Mouse (Mus musculus) mouse trophoblast stem cell (cell line): ENCODE measurements around the gene Phospho2.
"Not testable (repeated sequence)": the region's sequence is repeated elsewhere in the genome, so short reads cannot be mapped to it uniquely, and the experiment has no call there.

ENCODE experiments used
- in situ Hi-C, 2 experiments: fragments of 300-500 bp; cut with MseI, MboI; formaldehyde crosslinking; loops; 2 replicates in 1 of 2; 3 replicates in 1 of 2; pipeline ENCODE4 v1.15.1; 2025

Gene Phospho2

GRCm38 (mm10) chr2:69789429-69790069, at the start of gene Phospho2, which contains the start of gene Ccdc173:
Gene Phospho2 (plus strand): TSS chr2:69789623.
Gene Ccdc173 (minus strand): TSS chr2:69789575.
- in situ Hi-C loops: no loop called here

- in situ Hi-C loops: no loop called here
These were observed 44.3 kb upstream of the Phospho2 start for GRCm38 (mm10) chr2:69745091-69745490.

- in situ Hi-C loops: no loop called here
These were observed 28.4 kb upstream of the Phospho2 start for GRCm38 (mm10) chr2:69760980-69761379.

GRCm38 (mm10) chr2:69763340-69763739, 26.1 kb upstream of the Phospho2 start:
- in situ Hi-C loops: no loop called here

- in situ Hi-C loops: no loop called here
These were observed 24.7 kb upstream of the Phospho2 start for GRCm38 (mm10) chr2:69764716-69765115.

- in situ Hi-C loops: loop anchor here in 1 of 2 experiments (10.0 kb wide), 1 partner anchor 139 kb away; no protein-coding TSS in a partner anchor
These were observed 16.1 kb upstream of the Phospho2 start for GRCm38 (mm10) chr2:69773331-69773730.

- in situ Hi-C loops: loop anchor here in 1 of 2 experiments (10.0 kb wide), 1 partner anchor 143 kb away; no protein-coding TSS in a partner anchor
These were observed 11.2 kb upstream of the Phospho2 start for GRCm38 (mm10) chr2:69777985-69778835.

GRCm38 (mm10) chr2:69778836-69779177, 10.6 kb upstream of the Phospho2 start:
- in situ Hi-C loops: loop anchor here in 1 of 2 experiments (10.0 kb wide), 1 partner anchor 144 kb away; no protein-coding TSS in a partner anchor

- in situ Hi-C loops: no loop called here
These were observed 449 bp upstream of the Phospho2 start for GRCm38 (mm10) chr2:69788974-69789373.

- in situ Hi-C loops: no loop called here
These were observed 862 bp downstream of the Phospho2 start for GRCm38 (mm10) chr2:69790285-69790684.

GRCm38 (mm10) chr2:69790722-69791121, 1.3 kb downstream of the Phospho2 start:
- in situ Hi-C loops: no loop called here

GRCm38 (mm10) chr2:69802911-69803312, 13.5 kb downstream of the Phospho2 start:
- in situ Hi-C loops: no loop called here

GRCm38 (mm10) chr2:69803756-69804155, 14.3 kb downstream of the Phospho2 start:
- in situ Hi-C loops: no loop called here

GRCm38 (mm10) chr2:69804663-69805062, 15.2 kb downstream of the Phospho2 start:
- in situ Hi-C loops: not testable (repeated sequence)

- in situ Hi-C loops: no loop called here
These were observed 20.7 kb downstream of the Phospho2 start for GRCm38 (mm10) chr2:69810169-69810568.

- in situ Hi-C loops: not testable (repeated sequence)
These were observed 21.9 kb downstream of the Phospho2 start for GRCm38 (mm10) chr2:69811349-69811748.

- in situ Hi-C loops: no loop called here
These were observed 27.2 kb downstream of the Phospho2 start for GRCm38 (mm10) chr2:69816575-69816974.

GRCm38 (mm10) chr2:69818350-69819085, 29.1 kb downstream of the Phospho2 start:
- in situ Hi-C loops: no loop called here

GRCm38 (mm10) chr2:69820201-69820600, 30.8 kb downstream of the Phospho2 start:
- in situ Hi-C loops: no loop called here

GRCm38 (mm10) chr2:69821711-69822110, 32.3 kb downstream of the Phospho2 start, which contains the start of gene Klhl23:
Gene Klhl23 (plus strand): TSS chr2:69821944.
- in situ Hi-C loops: no loop called here

GRCm38 (mm10) chr2:69822361-69823128, 33.1 kb downstream of the Phospho2 start:
- in situ Hi-C loops: no loop called here
